In the genomic region with DNA sequence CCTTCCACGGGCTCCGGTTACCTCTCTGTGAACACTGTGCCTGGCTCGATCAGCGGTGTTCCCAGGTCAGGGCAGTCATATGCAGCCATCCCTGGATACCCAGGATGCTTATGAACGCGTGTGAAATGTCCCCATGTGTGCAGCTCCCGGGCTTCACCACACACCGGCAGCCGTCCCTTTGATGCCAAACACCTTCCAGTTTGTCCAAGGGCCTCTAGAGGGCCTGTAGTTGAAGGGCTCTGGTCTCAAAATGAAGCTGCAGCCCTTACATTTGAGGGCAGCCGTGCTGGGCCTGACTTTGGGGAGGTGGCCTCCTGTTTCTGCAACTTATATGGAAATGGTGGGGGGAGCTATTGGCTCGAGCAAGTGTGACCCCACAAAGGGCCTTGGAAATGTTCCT, we compare ENCODE assay signal across 21 mouse cellular contexts.
A peak's percentile ranks its signal among the peaks of the same experiment; 100 is the strongest.
DNase-seq lines count a peak whose midpoint lies in the region; ATAC-seq and TF ChIP-seq lines count a peak whose summit lies in the region.
"Had no signal": no experiment of that assay in that cellular context is flagged by ENCODE, and none has a peak within 500 bp of the region (broad histone marks: within the 10 kb centered on the region; RNA-seq: fewer than 3 reads in every experiment).

No protein-coding gene starts in this region.

- H3K4me2 ChIP-seq in forebrain, embryonic 12.5 days, result no peak overlapping the region
- H3K4me2 ChIP-seq in forebrain, embryonic 14.5 days (ENCODE audit: low read length), result no peak overlapping the region
- no peak overlapping the region for H3K4me2 ChIP-seq in kidney, postnatal 0 days (ENCODE audit: low read length)
- H3K4me2 ChIP-seq in midbrain, embryonic 12.5 days (replicated peaks), result no peak overlapping the region
- no peak overlapping the region for H3K4me2 ChIP-seq in midbrain, embryonic 11.5 days
- H3K4me2 ChIP-seq in midbrain, postnatal 0 days (ENCODE audit: low read depth, low read length, poor library complexity, severe bottlenecking), result no peak overlapping the region
- H3K4me2 ChIP-seq: embryonic facial prominence, embryonic 12.5 days; limb, embryonic 15.5 days had no signal

- no peaks in the 10 kb centered on the region for H3K27me3 ChIP-seq in forebrain, embryonic 12.5 days
- H3K27me3 ChIP-seq in forebrain, embryonic 14.5 days (replicated peaks; ENCODE audit: control insufficient read depth, insufficient read depth, low read length), result no peaks in the 10 kb centered on the region
- H3K27me3 ChIP-seq in kidney, postnatal 0 days (ENCODE audit: insufficient read depth, low read length), result no peaks in the 10 kb centered on the region
- H3K27me3 ChIP-seq in midbrain, embryonic 12.5 days, result no peaks in the 10 kb centered on the region; the same call in 1 of the 2 replicates
- no peaks in the 10 kb centered on the region for H3K27me3 ChIP-seq in midbrain, embryonic 11.5 days (ENCODE audit: control insufficient read depth, insufficient read depth, low read length)
- H3K27me3 ChIP-seq in midbrain, postnatal 0 days (ENCODE audit: insufficient read depth, low read length), result no peaks in the 10 kb centered on the region
- H3K27me3 ChIP-seq: embryonic facial prominence, embryonic 12.5 days; limb, embryonic 15.5 days had no signal

- H3K4me1 ChIP-seq in forebrain, embryonic 12.5 days, result peaks cover 57% of the 10 kb centered on the region
- peaks cover 7% of the 10 kb centered on the region for H3K4me1 ChIP-seq in forebrain, embryonic 14.5 days (ENCODE audit: control insufficient read depth, insufficient read depth, low read length)
- no peaks in the 10 kb centered on the region for H3K4me1 ChIP-seq in kidney, postnatal 0 days (replicated peaks; ENCODE audit: insufficient read depth, low read length)
- H3K4me1 ChIP-seq in midbrain, embryonic 12.5 days, result peaks cover 47% of the 10 kb centered on the region
- peaks cover 40% of the 10 kb centered on the region for H3K4me1 ChIP-seq in midbrain, embryonic 11.5 days (ENCODE audit: control insufficient read depth, insufficient read depth, low read length)
- H3K4me1 ChIP-seq in midbrain, postnatal 0 days (ENCODE audit: insufficient read depth, low read length), result peaks cover 17% of the 10 kb centered on the region

- no peak overlapping the region for H3K9ac ChIP-seq in forebrain, embryonic 12.5 days
- no peak overlapping the region for H3K9ac ChIP-seq in forebrain, embryonic 14.5 days (ENCODE audit: low read length)
- no peak overlapping the region for H3K9ac ChIP-seq in kidney, postnatal 0 days (ENCODE audit: low read depth, low read length)
- H3K9ac ChIP-seq in midbrain, embryonic 12.5 days (replicated peaks), result no peak overlapping the region
- no peak overlapping the region for H3K9ac ChIP-seq in midbrain, embryonic 11.5 days (ENCODE audit: low read length)
- H3K9ac ChIP-seq in midbrain, postnatal 0 days (replicated peaks; ENCODE audit: low read length, poor library complexity, severe bottlenecking), result no peak overlapping the region
- H3K9ac ChIP-seq: embryonic facial prominence, embryonic 12.5 days; limb, embryonic 15.5 days; liver, embryonic 14.5 days had no signal

- H3K4me3 ChIP-seq in forebrain, embryonic 12.5 days (replicated peaks), result no peak overlapping the region
- H3K4me3 ChIP-seq in forebrain, embryonic 14.5 days (ENCODE audit: low read depth, low read length), result no peak overlapping the region
- no peak overlapping the region for H3K4me3 ChIP-seq in kidney, postnatal 0 days (replicated peaks; ENCODE audit: low read depth, low read length)
- H3K4me3 ChIP-seq in midbrain, embryonic 12.5 days, result no peak overlapping the region
- no peak overlapping the region for H3K4me3 ChIP-seq in midbrain, embryonic 11.5 days (ENCODE audit: low read depth, low read length)
- H3K4me3 ChIP-seq in midbrain, postnatal 0 days (ENCODE audit: low read depth, low read length), result no peak overlapping the region
- H3K4me3 ChIP-seq: embryonic facial prominence, embryonic 12.5 days; limb, embryonic 15.5 days had no signal

- ATAC-seq in forebrain, embryonic 12.5 days (ENCODE audit: low FRiP score), result no peak
- no peak for ATAC-seq in forebrain, embryonic 14.5 days
- no peak for ATAC-seq in kidney, postnatal 0 days (replicated peaks; ENCODE audit: low FRiP score, low read depth)
- no peak for ATAC-seq in midbrain, embryonic 12.5 days (ENCODE audit: low FRiP score, low read depth)
- ATAC-seq in midbrain, embryonic 11.5 days (ENCODE audit: low FRiP score), result no peak
- ATAC-seq in midbrain, postnatal 0 days (ENCODE audit: low FRiP score), result no peak
- ATAC-seq: forebrain, embryonic 16.5 days had no signal

- TF ChIP-seq CTCF in kidney, postnatal 0 days (IDR thresholded peaks at IDR 0.05; ENCODE audit: low read depth), result peak; percentile 38
- TF ChIP-seq CTCF in midbrain, postnatal 0 days (IDR thresholded peaks at IDR 0.05), result peak; percentile 54

- H3K36me3 ChIP-seq in forebrain, embryonic 12.5 days (replicated peaks), result peaks cover 19% of the 10 kb centered on the region
- H3K36me3 ChIP-seq in forebrain, embryonic 14.5 days (ENCODE audit: control insufficient read depth, insufficient read depth, low read length), result 0 out of 2 replicates have a peak, but pooled peaks cover 7% of the 10 kb centered on the region
- H3K36me3 ChIP-seq in kidney, postnatal 0 days (ENCODE audit: insufficient read depth, low read length), result 0 out of 2 replicates have a peak, but pooled peaks cover 4% of the 10 kb centered on the region
- H3K36me3 ChIP-seq in midbrain, embryonic 12.5 days, result peaks cover 10% of the 10 kb centered on the region; the same call in 1 of the 2 replicates
- no peaks in the 10 kb centered on the region for H3K36me3 ChIP-seq in midbrain, embryonic 11.5 days (ENCODE audit: control insufficient read depth, insufficient read depth, low read length)
- peaks cover 12% of the 10 kb centered on the region; the same call in 1 of the 2 replicates for H3K36me3 ChIP-seq in midbrain, postnatal 0 days (ENCODE audit: insufficient read depth, low read length)

- peak overlapping the region; percentile 6; the same call in 1 of the 2 replicates for H3K27ac ChIP-seq in forebrain, embryonic 12.5 days
- H3K27ac ChIP-seq in forebrain, embryonic 14.5 days (ENCODE audit: low read depth, low read length), result no peak overlapping the region
- H3K27ac ChIP-seq in kidney, postnatal 0 days, result no peak overlapping the region
- peak overlapping the region; percentile 7; the same call in 1 of the 2 replicates for H3K27ac ChIP-seq in midbrain, embryonic 12.5 days (replicated peaks)
- no peak overlapping the region; the same call in 1 of the 2 replicates for H3K27ac ChIP-seq in midbrain, embryonic 11.5 days (ENCODE audit: low read depth, low read length)
- H3K27ac ChIP-seq in midbrain, postnatal 0 days (ENCODE audit: low read depth, low read length), result no peak overlapping the region
- H3K27ac ChIP-seq: embryonic facial prominence, embryonic 12.5 days; limb, embryonic 15.5 days; liver, embryonic 14.5 days had no signal

- no peak for DNase-seq in forebrain, embryonic 14.5 days (ENCODE audit: low spot score)
- DNase-seq in kidney, postnatal 0 days (ENCODE audit: low spot score), result no peak
- DNase-seq in kidney, adult 18-20 months, result no peak
- no peak for DNase-seq in midbrain, embryonic 11.5 days (ENCODE audit: low spot score, missing footprints)
- no peak for DNase-seq in midbrain, postnatal 0 days (ENCODE audit: low spot score)
- DNase-seq in right cerebral cortex, postnatal 4 days, result no peak
- DNase-seq: adrenal gland, postnatal 36 days; cerebellum, adult 11-12 months; cerebellum, postnatal 25 days; gastrocnemius, postnatal 36 days; kidney, adult 9 months; kidney, postnatal 36 days; layer of hippocampus, adult 9-11 months; thymus, adult 2 months; thymus, postnatal 4 days had no signal

- H3K9me3 ChIP-seq in forebrain, embryonic 12.5 days, result no peaks in the 10 kb centered on the region
- H3K9me3 ChIP-seq in forebrain, embryonic 14.5 days (replicated peaks; ENCODE audit: control insufficient read depth, low read length), result no peaks in the 10 kb centered on the region
- no peaks in the 10 kb centered on the region for H3K9me3 ChIP-seq in kidney, postnatal 0 days (replicated peaks; ENCODE audit: low read length)
- no peaks in the 10 kb centered on the region for H3K9me3 ChIP-seq in midbrain, embryonic 12.5 days
- no peaks in the 10 kb centered on the region for H3K9me3 ChIP-seq in midbrain, embryonic 11.5 days (ENCODE audit: control insufficient read depth, low read length)
- H3K9me3 ChIP-seq in midbrain, postnatal 0 days (ENCODE audit: low read length), result no peaks in the 10 kb centered on the region
- H3K9me3 ChIP-seq: embryonic facial prominence, embryonic 12.5 days; limb, embryonic 15.5 days had no signal

- 79% methylated on average over 11 of the region's 11 CpGs for WGBS in forebrain, embryonic 12.5 days
- WGBS in forebrain, embryonic 14.5 days, result 73% methylated on average over 11 of the region's 11 CpGs
- 55% methylated on average over 11 of the region's 11 CpGs for WGBS in kidney, postnatal 0 days
- 75% methylated on average over 11 of the region's 11 CpGs for WGBS in midbrain, embryonic 12.5 days
- WGBS in midbrain, embryonic 11.5 days, result 79% methylated on average over 11 of the region's 11 CpGs
- 65% methylated on average over 11 of the region's 11 CpGs for WGBS in midbrain, postnatal 0 days

Comparison
In these comparisons a context has a peak if more than half of its experiments do, and no peak if none do; other contexts are left out.
1. H3K27ac ChIP-seq: peak in forebrain, embryonic 12.5 days (single experiment) and midbrain, embryonic 12.5 days (single experiment); none in forebrain, embryonic 14.5 days (single experiment), kidney, postnatal 0 days (single experiment), midbrain, embryonic 11.5 days (single experiment) and midbrain, postnatal 0 days (single experiment).